Mouse (Mus musculus): ENCODE measurements around the gene Ampd2. TPM values are rescaled to one million over a fixed set of nuclear protein-coding genes. Genes with fewer than 3 reads are reported as not detected.
A peak's percentile ranks its signal among the peaks of the same experiment; 100 is the strongest.

Gene Ampd2
- polyA plus RNA-seq, 1 experiment from 2014 or later = 53.5 TPM

- H3K4me1 ChIP-seq (ENCODE audit: control insufficient read depth, insufficient read depth, low read length) = no peaks in the 10 kb centered on the region
- 87% methylated on average over 15 of the region's 15 CpGs for WGBS
- no peak within 1 kb of the TSS for H3K27ac ChIP-seq (ENCODE audit: low read depth, low read length)
- H3K4me3 ChIP-seq (ENCODE audit: low read depth, low read length) = no peak within 1 kb of the TSS
- H3K4me2 ChIP-seq (ENCODE audit: low read depth, low read length) = no peak within 1 kb of the TSS
- no peaks in the 10 kb centered on the region for H3K27me3 ChIP-seq (ENCODE audit: control insufficient read depth, insufficient read depth, low read length)
- H3K9me3 ChIP-seq (ENCODE audit: control insufficient read depth, low read length) = no peaks in the 10 kb centered on the region
- H3K9ac ChIP-seq (replicated peaks; ENCODE audit: low read depth, low read length) = no peak within 1 kb of the TSS
- ATAC-seq (ENCODE audit: low read depth) = no peak
- no peaks in the 10 kb centered on the region for H3K36me3 ChIP-seq (ENCODE audit: control insufficient read depth, insufficient read depth, low read length)
Measured at GRCm38 (mm10) chr3:108092536-108093115, 6.2 kb upstream of the Ampd2 start, which contains the start of gene Gnat2. Gene Gnat2, plus strand, starts transcription at chr3:108092789.

- H3K27me3 ChIP-seq (ENCODE audit: control insufficient read depth, insufficient read depth, low read length) = no peaks in the 10 kb centered on the region
- 73% methylated on average over 6 of the region's 6 CpGs for WGBS
- no peaks in the 10 kb centered on the region for H3K36me3 ChIP-seq (ENCODE audit: control insufficient read depth, insufficient read depth, low read length)
- H3K9me3 ChIP-seq (ENCODE audit: control insufficient read depth, low read length) = no peaks in the 10 kb centered on the region
- H3K4me2 ChIP-seq (ENCODE audit: low read depth, low read length) = no peak overlapping the region
- no peak for ATAC-seq (ENCODE audit: low read depth)
- H3K9ac ChIP-seq (replicated peaks; ENCODE audit: low read depth, low read length) = no peak overlapping the region
- H3K4me1 ChIP-seq (ENCODE audit: control insufficient read depth, insufficient read depth, low read length) = no peaks in the 10 kb centered on the region
- H3K27ac ChIP-seq (ENCODE audit: low read depth, low read length) = no peak overlapping the region
- H3K4me3 ChIP-seq (ENCODE audit: low read depth, low read length) = no peak overlapping the region
Measured at GRCm38 (mm10) chr3:108092030-108092429, 5.6 kb upstream of the Ampd2 start.

GRCm38 (mm10) chr3:108090561-108090960, 4.1 kb upstream of the Ampd2 start:
- Histone ChIP-seq H3K36me3 (ENCODE audit: control insufficient read depth, insufficient read depth, low read length) (no peaks in the 10 kb centered on the region), H3K4me2 (ENCODE audit: low read depth, low read length) (no peak overlapping the region), H3K27ac (ENCODE audit: low read depth, low read length) (no peak overlapping the region), H3K27me3 (ENCODE audit: control insufficient read depth, insufficient read depth, low read length) (no peaks in the 10 kb centered on the region), H3K9ac (replicated peaks; ENCODE audit: low read depth, low read length) (no peak overlapping the region), H3K9me3 (ENCODE audit: control insufficient read depth, low read length) (no peaks in the 10 kb centered on the region), H3K4me1 (ENCODE audit: control insufficient read depth, insufficient read depth, low read length) (peaks cover 8% of the 10 kb centered on the region), H3K4me3 (ENCODE audit: low read depth, low read length) (no peak overlapping the region)
- no peak for ATAC-seq (ENCODE audit: low read depth)
- WGBS = 83% methylated on average over 2 of the region's 2 CpGs

GRCm38 (mm10) chr3:108089916-108090315, 3.5 kb upstream of the Ampd2 start:
- peaks cover 11% of the 10 kb centered on the region for H3K4me1 ChIP-seq (ENCODE audit: control insufficient read depth, insufficient read depth, low read length)
- no peaks in the 10 kb centered on the region for H3K36me3 ChIP-seq (ENCODE audit: control insufficient read depth, insufficient read depth, low read length)
- no peak overlapping the region for H3K27ac ChIP-seq (ENCODE audit: low read depth, low read length)
- 39% methylated on average over 2 of the region's 2 CpGs for WGBS
- no peak overlapping the region for H3K4me3 ChIP-seq (ENCODE audit: low read depth, low read length)
- no peak overlapping the region for H3K9ac ChIP-seq (replicated peaks; ENCODE audit: low read depth, low read length)
- no peaks in the 10 kb centered on the region for H3K27me3 ChIP-seq (ENCODE audit: control insufficient read depth, insufficient read depth, low read length)
- H3K9me3 ChIP-seq (ENCODE audit: control insufficient read depth, low read length) = no peaks in the 10 kb centered on the region
- ATAC-seq (ENCODE audit: low read depth) = no peak
- no peak overlapping the region for H3K4me2 ChIP-seq (ENCODE audit: low read depth, low read length)

GRCm38 (mm10) chr3:108088842-108089380, 2.5 kb upstream of the Ampd2 start:
- Histone ChIP-seq H3K36me3 (ENCODE audit: control insufficient read depth, insufficient read depth, low read length) (no peaks in the 10 kb centered on the region), H3K4me3 (ENCODE audit: low read depth, low read length) (no peak overlapping the region), H3K27me3 (ENCODE audit: control insufficient read depth, insufficient read depth, low read length) (no peaks in the 10 kb centered on the region), H3K9me3 (ENCODE audit: control insufficient read depth, low read length) (no peaks in the 10 kb centered on the region), H3K4me1 (ENCODE audit: control insufficient read depth, insufficient read depth, low read length) (peaks cover 20% of the 10 kb centered on the region), H3K27ac (ENCODE audit: low read depth, low read length) (no peak overlapping the region), H3K4me2 (ENCODE audit: low read depth, low read length) (no peak overlapping the region), H3K9ac (replicated peaks; ENCODE audit: low read depth, low read length) (no peak overlapping the region)
- no peak for ATAC-seq (ENCODE audit: low read depth)
- 41% methylated on average over 5 of the region's 5 CpGs for WGBS

- H3K4me3 ChIP-seq (ENCODE audit: low read depth, low read length) = no peak overlapping the region
- peaks cover 29% of the 10 kb centered on the region for H3K4me1 ChIP-seq (ENCODE audit: control insufficient read depth, insufficient read depth, low read length)
- H3K4me2 ChIP-seq (ENCODE audit: low read depth, low read length) = no peak overlapping the region
- H3K36me3 ChIP-seq (ENCODE audit: control insufficient read depth, insufficient read depth, low read length) = no peaks in the 10 kb centered on the region
- no peak overlapping the region for H3K9ac ChIP-seq (replicated peaks; ENCODE audit: low read depth, low read length)
- 73% methylated on average over 3 of the region's 3 CpGs for WGBS
- H3K9me3 ChIP-seq (ENCODE audit: control insufficient read depth, low read length) = no peaks in the 10 kb centered on the region
- ATAC-seq (ENCODE audit: low read depth) = no peak
- H3K27ac ChIP-seq (ENCODE audit: low read depth, low read length) = no peak overlapping the region
- no peaks in the 10 kb centered on the region for H3K27me3 ChIP-seq (ENCODE audit: control insufficient read depth, insufficient read depth, low read length)
Measured at GRCm38 (mm10) chr3:108087329-108087728, 878 bp upstream of the Ampd2 start.

GRCm38 (mm10) chr3:108085721-108086469, 556 bp downstream of the Ampd2 start:
- peak overlapping the region; percentile 79 for H3K27ac ChIP-seq (ENCODE audit: low read depth, low read length)
- H3K4me1 ChIP-seq (ENCODE audit: control insufficient read depth, insufficient read depth, low read length) = peaks cover 32% of the 10 kb centered on the region
- no peaks in the 10 kb centered on the region for H3K36me3 ChIP-seq (ENCODE audit: control insufficient read depth, insufficient read depth, low read length)
- peak overlapping the region; percentile 55 for H3K4me3 ChIP-seq (ENCODE audit: low read depth, low read length)
- no peaks in the 10 kb centered on the region for H3K27me3 ChIP-seq (ENCODE audit: control insufficient read depth, insufficient read depth, low read length)
- peak; percentile 62 for ATAC-seq (ENCODE audit: low read depth)
- no peaks in the 10 kb centered on the region for H3K9me3 ChIP-seq (ENCODE audit: control insufficient read depth, low read length)
- peak overlapping the region; percentile 59 for H3K9ac ChIP-seq (replicated peaks; ENCODE audit: low read depth, low read length)
- peak overlapping the region; percentile 99 for H3K4me2 ChIP-seq (ENCODE audit: low read depth, low read length)
- under 1% methylated on average over 31 of the region's 31 CpGs for WGBS

- ATAC-seq (ENCODE audit: low read depth) = peak; percentile 92
- H3K4me1 ChIP-seq (ENCODE audit: control insufficient read depth, insufficient read depth, low read length) = peaks cover 32% of the 10 kb centered on the region
- H3K36me3 ChIP-seq (ENCODE audit: control insufficient read depth, insufficient read depth, low read length) = no peaks in the 10 kb centered on the region
- peak overlapping the region; percentile 79 for H3K27ac ChIP-seq (ENCODE audit: low read depth, low read length)
- no peaks in the 10 kb centered on the region for H3K27me3 ChIP-seq (ENCODE audit: control insufficient read depth, insufficient read depth, low read length)
- peak overlapping the region; percentile 99 for H3K4me2 ChIP-seq (ENCODE audit: low read depth, low read length)
- peak overlapping the region; percentile 55 for H3K4me3 ChIP-seq (ENCODE audit: low read depth, low read length)
- peak overlapping the region; percentile 59 for H3K9ac ChIP-seq (replicated peaks; ENCODE audit: low read depth, low read length)
- no peaks in the 10 kb centered on the region for H3K9me3 ChIP-seq (ENCODE audit: control insufficient read depth, low read length)
- WGBS = 0% methylated on average over 13 of the region's 14 CpGs
Measured at GRCm38 (mm10) chr3:108085281-108085720, 1.1 kb downstream of the Ampd2 start.

- no peaks in the 10 kb centered on the region for H3K9me3 ChIP-seq (ENCODE audit: control insufficient read depth, low read length)
- peak overlapping the region; percentile 99 for H3K4me2 ChIP-seq (ENCODE audit: low read depth, low read length)
- ATAC-seq (ENCODE audit: low read depth) = peak; percentile 50
- H3K27me3 ChIP-seq (ENCODE audit: control insufficient read depth, insufficient read depth, low read length) = no peaks in the 10 kb centered on the region
- H3K36me3 ChIP-seq (ENCODE audit: control insufficient read depth, insufficient read depth, low read length) = no peaks in the 10 kb centered on the region; the same call in 1 of the 2 replicates
- 13% methylated on average over 13 of the region's 13 CpGs for WGBS
- H3K9ac ChIP-seq (replicated peaks; ENCODE audit: low read depth, low read length) = peak overlapping the region; percentile 59
- peaks cover 32% of the 10 kb centered on the region for H3K4me1 ChIP-seq (ENCODE audit: control insufficient read depth, insufficient read depth, low read length)
- peak overlapping the region; percentile 79 for H3K27ac ChIP-seq (ENCODE audit: low read depth, low read length)
- H3K4me3 ChIP-seq (ENCODE audit: low read depth, low read length) = peak overlapping the region; percentile 55
Measured at GRCm38 (mm10) chr3:108084767-108085270, 1.6 kb downstream of the Ampd2 start.

All from neural tube, embryonic 14.5 days (tissue).